Mouse (Mus musculus): ENCODE measurements around the gene Phospho1. TPM values are rescaled to one million over a fixed set of nuclear protein-coding genes. Genes with fewer than 3 reads are reported as not detected.

Gene Phospho1
- polyA plus RNA-seq, 1 experiment, result 17.3 TPM

DNA sequence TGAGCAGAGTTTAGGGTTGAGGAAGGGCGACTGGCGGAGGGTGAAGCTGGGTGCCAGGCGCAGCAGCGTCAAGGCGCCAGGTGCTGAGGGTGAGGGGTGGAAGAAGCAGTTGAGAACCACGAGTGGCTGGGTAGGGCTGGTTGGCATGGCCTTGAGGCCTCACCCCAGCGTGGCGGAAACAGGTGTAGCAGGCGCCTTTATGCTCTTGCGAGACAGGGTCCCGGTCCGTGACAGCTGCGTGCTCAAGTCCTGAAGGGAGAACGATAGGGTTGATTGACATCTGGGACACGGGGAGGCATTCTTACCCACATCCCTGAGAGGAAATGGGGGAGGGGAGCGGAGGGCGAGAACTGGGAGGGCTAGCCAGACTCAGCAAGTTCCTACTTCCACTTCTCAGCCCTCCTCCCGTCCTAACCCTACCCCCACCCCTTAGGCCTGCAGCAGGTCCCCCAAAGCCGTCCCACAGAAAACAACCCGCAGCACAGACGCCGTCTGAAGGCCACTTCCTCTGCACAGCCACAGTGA lies 9.9 kb downstream of the Phospho1 start:
- no peak for DNase-seq (ENCODE audit: low read depth)

DNA sequence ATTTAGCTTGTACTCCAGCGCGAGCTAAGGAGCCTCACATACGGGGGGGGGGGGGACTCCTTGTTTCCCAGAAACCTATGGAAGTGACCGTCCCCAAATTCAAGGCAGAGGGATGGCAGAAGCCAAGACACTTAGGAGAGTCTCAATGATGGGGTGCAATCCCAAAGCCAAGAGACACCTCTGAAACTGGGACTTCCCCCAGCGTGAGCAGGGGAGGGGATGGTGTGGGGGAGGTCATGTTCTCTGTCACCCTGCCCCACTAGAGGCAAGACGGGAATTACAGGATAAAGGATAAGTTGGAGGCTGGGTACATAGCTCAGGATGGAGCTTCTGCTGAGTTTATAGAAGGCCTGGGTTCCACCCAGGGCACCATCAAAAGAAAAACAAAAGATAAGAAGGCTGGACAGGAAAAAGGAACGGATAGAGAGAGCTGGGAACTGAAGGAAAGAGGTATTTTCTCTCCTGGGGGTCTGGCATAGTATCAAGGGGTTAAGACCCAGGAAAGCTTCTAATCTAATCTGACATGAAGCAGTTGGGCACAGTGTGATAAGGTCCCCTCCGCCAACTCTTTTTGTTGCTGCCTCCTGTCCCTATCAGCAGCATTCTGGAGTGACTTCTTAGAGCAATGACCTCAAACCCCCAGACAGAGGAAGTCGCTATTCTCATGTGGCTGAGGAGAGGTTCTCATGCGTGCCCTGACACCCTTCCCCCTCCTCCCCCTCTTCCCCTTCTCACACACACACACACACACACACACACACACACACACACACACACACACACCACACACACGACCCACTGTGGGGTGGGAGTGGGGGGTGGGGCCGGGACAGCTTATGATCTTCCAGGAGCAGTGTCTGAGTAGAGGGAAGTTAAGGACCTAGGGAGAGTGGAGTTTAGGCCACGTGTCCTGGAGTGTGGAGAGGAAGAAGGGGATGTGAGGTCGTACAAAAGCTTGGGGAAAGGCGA lies 10.7 kb downstream of the Phospho1 start:
- DNase-seq (ENCODE audit: low read depth), result no peak

DNA sequence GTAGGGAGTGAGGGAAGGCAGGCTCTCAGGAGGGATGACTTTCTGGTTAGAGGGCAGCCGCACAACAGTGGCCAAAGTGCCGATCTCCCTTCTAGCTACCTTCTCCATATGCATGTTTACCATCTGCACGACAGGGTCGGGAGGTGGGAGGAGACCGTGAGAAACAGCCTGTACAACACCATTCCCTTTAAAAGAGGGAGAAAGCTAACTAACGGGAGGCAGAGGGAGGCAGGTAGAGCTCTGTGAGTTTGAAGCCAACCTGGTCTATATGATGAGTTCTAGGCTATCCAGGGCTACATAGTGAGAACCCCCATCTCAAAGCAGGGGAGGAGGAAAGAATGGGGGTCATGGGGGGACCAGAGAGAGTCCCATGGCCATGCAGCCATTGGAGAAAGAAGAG lies 11.5 kb downstream of the Phospho1 start:
- no peak for DNase-seq (ENCODE audit: low read depth)

DNA sequence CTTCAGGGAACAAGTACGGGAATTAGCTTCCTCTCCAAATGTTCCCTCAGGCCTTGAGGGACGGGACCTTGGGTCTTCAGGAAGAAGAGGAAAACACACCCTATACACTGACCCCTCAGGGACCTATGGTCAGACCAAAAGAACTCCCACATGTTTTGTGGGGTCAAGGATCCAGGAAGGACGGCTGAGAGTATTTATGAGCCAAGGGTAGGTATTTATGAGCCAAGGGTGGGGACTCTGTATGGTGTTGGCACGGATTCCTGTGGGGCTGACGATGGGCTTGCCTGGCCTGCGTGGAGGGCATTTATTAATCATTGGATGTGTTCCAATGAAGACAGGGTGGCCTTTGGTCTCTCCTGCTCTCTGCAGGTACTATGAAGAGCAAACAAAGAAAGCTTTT lies 12.1 kb downstream of the Phospho1 start:
- DNase-seq (ENCODE audit: low read depth), result no peak

DNA sequence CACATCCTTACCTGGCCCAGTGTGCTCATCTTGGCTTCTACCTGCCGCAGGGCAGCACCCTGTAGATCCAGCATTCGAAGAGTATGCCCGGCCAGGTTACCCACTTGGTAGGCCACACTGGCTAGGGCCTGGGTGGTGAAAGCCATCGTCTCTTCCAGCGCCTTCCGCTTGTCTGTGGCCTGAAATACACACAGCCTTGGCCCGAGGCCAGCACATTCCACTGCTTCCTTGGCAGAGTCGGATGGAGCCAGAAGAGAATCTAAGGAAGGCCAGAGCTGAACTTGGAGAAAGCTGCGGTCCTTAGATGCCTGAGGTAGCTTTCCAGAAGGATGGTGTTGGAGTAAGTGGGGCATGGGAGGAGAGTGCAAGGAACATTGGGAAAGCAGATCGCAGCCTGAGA lies 12.8 kb downstream of the Phospho1 start, which contains the start of gene Gngt2:
Gngt2 (plus strand) TSS at position 158 of the 400 bp plus-strand sequence.
- DNase-seq (ENCODE audit: low read depth), result no peak

DNA sequence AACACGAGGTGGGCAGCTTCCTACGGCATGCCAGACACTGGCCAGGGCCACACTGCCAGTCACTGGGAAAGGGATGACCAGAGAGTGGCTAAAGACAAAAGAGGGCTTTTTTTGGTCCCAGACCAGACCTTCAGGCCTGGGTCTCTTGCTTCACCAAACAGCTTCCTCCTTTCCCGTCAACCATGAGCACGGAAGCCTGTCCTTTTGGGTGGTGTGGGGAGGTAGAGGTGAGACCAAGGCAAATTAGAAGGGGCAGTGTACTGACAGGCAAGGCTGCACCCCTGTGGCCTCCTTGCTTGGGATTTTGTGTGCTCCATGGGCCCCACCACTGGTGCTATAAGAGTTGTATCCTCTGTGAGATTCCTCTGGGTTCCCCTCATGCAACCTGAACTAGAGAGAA lies 14.3 kb downstream of the Phospho1 start:
- no peak for DNase-seq (ENCODE audit: low read depth)

DNA sequence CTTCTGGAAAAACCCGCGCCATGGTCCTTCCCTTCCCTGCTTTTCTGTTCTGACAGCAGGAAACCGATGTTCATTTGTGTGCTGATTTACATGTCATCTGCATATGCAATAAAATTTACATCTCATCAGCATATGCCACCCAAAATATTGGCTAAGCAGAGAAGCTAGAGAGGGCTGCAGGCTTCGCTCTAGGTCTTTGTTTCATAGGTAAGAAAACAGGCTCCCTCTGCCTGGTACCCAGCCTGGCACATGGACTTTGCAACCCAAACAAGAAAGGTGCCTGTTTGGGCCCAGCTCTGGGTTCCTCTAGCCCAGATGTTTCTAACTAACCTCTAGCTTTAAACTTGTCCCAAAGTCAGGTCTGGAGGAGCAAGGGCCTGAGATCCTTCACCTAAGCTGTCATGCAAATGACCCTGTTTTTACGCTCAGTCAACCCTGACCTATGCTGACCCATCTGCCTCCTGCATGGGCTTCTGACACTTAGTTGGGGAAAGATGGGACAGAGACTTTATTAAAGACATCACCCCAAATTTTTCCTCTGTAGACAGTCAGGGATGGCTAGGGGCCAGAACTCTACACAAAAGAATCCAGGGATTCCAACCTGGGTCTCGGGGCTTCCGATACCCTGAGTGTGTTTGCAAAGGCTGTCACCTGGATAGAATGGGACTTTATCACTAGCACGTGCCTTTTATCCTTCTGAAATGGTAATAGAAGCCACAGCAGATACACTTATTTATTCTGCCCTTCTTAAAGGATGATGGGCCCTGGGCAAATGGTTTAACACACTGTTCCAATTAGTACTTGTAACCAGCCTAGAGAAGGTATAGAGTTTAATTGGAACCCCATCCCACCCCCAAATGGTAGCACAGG lies 14.9 kb downstream of the Phospho1 start:
- no peak for DNase-seq (ENCODE audit: low read depth)

DNA sequence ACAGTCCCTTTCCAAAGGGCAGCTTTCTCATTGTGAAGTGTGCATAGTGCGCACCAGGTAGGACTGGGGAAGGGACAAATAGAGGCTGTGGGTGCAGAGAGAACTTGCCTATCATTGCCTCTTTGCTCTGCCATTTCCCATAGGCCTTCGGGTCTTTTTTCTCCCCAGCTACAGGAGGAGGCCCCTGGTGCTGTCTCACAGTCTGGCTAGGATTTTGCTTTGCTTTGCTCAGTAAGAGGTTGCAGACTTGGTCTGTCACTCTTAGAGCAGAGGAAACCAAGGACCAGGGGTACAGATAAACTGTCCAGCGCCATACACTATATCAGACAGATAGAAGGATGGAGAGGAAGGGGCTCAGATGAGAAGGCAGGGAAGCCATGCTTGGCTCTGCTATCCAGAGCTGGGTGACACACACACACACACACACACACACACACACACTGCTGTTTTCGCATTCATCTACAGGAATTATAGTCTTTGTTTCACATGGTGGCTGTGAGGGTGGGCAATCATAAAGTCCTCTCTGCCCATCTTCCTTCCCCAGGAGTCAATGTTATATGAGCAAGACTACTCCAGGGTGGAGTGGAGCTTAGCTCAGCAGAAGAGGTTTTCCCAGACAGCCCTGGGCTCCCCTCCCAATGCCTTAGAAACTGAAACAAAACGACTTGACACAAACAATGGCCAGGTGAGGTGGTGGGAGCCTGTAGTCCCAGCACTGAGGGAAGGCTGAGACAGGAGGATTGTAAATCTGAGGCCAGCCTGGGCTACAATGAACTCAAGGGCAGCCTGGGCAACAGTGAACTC lies 16.6 kb downstream of the Phospho1 start:
- DNase-seq (ENCODE audit: low read depth), result no peak

DNA sequence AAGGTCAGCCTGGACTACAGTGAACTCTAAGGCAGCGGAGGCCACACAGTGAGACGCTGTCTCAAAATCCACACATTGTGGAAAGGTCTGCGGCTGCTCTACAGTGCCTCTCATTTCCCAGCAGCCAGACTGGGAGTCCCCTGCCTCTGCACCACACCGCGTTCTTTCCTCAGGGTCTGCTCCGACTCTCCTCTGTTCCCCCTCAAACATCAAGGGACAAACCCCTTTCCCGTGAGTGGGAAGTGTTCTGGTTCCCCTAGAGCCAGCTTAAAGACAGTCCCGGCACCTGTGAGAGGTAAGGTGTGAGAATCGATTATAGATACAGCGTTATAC lies 17.2 kb downstream of the Phospho1 start:
- no peak for DNase-seq (ENCODE audit: low read depth)

DNA sequence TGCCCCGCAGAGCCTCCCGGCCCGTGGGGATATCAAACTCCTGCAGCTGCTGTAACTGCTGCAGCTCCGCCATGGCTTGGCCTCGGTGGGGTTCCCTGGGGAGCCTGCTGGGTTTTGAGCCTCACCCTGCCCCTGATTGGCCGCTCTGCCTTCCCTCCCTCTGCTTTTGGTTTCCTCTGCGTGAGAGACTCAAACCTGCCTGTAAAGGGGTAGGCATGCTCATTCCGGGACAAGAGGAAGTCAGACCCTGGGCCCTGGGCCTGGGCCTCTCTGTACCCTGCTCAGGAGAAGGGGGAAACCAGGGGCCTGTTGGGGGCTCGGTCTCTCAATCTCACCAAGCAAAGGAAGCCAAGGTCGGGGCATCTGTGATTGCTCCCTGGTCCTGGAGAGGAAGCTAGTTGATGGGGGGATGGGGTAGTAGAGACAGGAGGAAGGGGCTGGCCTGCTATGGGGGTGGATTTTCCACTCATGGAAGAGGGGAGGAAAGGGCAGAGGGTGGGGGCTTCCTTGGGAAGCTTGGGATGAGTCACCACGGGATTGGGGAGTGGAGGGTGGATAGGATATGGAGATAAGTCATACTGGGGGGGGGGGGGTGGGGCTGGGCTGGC lies 17.9 kb downstream of the Phospho1 start, which contains the start of gene Abi3:
Abi3 (minus strand) TSS at position 403 of the 608 bp plus-strand sequence.
- DNase-seq (ENCODE audit: low read depth), result no peak

DNA sequence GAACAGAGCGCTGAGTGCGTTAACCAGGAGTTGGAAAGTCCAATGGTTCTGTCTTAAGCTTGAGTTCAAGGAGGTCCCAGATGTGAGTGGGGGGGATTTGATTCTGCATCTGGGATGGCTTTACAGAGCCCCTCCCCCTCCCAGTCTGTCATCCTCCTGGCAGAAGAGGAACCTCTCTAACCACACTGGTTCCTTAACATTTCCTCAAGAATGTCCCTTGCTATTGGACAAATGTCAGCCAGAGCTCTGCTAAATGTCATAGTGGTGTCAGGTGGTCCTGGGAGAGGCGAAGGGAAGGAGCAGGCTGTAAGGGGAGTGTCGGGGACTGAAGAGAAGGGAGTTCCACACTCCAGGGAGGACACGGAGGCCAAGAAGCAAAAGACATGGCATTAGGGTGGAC lies 18.7 kb downstream of the Phospho1 start:
- no peak for DNase-seq (ENCODE audit: low read depth)

DNA sequence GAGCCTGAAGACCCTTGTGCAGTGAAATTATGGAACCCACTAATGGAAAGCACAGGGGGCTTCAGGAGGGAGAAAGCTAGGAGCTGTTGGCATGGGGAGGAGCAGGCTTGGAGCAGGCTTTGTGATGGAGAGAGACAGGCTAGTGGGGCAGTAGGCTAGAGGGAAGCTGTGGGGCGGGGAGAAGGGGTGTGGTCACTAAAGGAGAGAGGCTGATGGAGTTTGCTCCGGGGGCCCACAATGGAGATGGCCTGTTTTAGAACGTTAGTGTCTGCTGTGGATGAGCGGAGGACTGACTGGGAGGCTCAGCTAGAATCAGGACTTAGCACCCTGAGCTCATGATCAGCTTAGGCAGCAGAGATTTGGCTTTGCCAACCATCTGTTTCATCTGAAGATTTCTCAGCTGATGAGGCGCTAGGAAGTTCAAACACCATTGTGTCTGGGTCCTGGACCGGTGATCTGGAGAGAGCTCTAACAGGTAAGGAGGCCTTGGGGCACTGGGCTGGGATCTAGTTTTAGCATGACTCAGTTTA lies 19.2 kb downstream of the Phospho1 start:
- DNase-seq (ENCODE audit: low read depth), result no peak

DNA sequence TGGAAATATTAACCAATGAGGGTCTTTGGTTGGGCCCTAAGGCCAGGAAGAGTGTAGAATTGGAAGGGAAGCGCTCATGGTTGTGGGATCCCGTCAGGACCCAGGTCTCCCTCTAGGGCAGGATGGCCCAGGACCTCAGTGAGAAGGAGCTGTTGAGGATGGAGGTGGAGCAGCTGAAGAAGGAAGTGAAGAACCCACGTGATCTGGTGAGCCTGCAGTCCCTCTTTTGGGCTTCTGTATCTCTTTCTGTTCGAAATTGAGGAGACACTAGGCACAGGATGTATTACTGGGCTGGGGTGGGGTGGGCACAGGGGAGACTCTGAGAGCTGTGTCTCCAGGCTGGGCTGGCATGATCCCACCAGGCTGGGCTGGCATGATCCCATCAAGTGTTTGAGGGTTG lies 20.6 kb downstream of the Phospho1 start:
- no peak for DNase-seq (ENCODE audit: low read depth)

DNA sequence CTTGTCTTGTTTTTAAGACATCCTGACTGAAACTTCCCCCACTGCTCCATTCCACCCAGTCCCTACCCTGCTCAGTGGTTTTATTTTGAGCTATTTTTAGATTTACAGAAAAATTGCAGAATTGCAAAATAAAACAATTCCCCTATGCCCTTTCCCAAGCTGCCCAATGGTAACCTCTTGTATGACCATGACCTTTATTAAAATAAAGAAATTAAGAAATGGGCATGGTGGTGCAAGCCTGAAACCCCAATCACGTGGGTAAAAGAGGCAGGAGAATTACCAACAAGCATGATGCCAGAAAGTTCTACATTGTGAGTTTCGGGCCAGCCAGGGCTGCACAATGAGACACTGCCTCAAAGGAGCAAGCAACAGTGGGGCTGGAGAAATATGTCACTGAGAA lies 26.6 kb downstream of the Phospho1 start:
- DNase-seq (ENCODE audit: low read depth), result no peak

DNA sequence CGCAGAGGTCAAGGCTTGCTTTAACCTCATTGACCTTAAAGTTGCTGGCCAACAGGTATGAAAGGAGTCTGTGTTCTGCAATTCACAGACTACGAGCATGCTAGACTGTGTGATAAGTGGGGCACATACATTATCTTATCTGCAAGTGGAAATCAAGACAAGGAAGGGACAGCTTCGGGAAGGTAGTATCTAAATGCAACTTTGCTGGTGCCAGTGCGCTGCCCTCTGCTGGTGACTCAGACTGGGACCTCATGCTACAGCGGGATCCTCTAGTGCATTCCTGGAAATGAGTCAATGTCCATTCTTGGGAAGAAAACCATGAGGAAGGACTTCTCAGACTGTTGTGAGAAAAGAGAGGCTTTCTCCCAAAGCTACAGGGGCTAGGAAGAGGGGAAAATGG lies 29.4 kb downstream of the Phospho1 start:
- DNase-seq (ENCODE audit: low read depth), result no peak

DNA sequence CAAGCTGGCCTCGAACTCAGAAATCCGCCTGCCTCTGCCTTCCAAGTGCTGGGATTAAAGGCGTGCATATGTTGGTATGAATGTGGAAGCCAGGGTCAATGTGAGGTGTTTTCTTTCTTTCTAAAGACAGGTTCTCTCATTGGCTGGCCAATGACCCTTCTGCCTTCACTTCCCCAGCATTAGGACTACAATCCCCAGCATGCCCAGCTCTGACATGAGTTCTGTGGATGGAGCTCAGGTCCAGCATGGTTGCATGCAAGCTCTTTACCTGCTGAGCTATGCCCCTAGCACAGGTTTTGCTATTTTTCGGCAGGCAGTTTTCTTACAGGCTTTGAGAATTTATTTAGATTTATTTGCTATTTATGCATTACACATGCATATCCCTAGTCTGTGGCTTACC lies 33.0 kb downstream of the Phospho1 start:
- no peak for DNase-seq (ENCODE audit: low read depth)

DNA sequence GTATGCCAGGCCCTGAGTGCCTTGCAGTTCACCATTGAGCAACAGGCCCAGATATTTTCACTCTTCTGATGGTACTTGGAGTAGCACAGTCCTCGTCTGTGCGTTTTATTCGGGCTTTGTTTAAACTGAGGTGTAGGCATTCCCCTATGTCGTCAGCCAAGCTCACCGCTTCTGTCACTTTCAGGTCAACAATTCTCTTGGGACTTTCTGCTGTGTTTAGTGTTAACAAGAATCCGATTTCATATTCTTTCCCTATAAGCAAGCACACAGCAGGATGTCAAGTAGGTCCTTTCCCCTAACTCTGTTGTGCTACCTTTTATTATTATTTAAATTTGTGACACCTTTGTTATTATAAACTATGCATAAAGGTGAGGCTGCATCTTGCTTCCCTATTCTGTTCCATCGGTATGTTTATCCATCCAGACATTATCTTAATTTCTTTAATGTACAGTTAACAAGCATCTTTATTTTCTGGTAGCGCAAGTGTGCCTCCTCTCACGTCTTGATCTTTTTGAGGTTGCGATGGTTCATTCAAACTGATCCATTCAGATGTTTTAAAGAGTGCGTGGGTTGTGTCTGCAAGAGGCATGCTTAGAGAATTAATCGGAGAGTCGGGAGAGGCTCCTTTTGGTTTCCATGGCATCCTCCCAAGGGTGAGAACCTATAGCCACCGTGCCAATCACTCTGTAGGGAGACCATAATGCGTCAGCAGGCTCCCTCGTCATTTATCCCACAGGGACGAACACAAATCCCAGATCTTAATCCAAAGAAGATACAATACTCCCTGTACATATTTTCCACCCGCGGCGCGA lies 33.6 kb downstream of the Phospho1 start:
- DNase-seq (ENCODE audit: low read depth), result no peak

DNA sequence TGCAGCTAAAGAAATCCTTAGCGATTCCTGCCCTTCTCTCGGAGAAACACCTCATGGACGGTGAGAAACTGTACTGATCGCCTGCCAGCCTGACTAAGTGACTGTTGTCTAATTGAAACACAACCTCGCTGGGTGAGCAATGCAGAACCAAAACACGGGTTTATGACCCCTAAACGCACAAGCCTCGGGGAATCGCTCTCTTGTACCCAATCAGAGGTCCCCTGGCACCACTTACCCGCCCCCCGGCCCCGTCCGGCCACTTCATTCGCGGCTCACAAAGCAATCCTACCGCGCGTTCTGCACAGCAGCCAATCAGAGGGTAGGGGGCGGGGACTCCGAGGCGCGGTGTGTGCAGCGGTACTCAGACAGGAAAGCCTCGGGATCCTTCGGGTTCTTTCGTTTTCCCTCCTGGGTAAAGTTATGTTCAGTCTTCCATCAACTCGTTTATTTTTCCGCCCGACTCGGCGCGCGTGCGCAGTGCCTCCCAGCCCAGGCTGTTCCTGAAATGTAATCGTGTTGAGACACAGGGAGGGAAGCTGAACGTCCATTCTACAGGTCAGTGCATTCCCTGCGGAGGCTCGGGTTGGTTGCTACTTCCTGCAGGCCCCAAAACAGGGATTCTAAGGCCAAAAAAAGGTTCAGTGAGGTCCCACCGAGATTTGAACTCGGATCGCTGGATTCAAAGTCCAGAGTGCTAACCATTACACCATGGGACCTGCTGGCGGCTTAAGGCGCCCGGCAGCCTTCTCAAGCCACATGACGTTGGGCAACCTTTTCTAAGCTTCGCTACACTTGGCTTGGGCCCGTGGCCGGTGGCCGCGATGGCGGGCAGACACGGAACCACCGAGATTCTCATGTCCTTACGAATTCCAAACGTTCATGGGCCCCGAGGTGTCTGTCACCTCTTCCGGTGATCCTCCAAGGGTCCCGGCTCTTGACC lies 34.5 kb downstream of the Phospho1 start:
- DNase-seq (ENCODE audit: low read depth), result peak; percentile 80

DNA sequence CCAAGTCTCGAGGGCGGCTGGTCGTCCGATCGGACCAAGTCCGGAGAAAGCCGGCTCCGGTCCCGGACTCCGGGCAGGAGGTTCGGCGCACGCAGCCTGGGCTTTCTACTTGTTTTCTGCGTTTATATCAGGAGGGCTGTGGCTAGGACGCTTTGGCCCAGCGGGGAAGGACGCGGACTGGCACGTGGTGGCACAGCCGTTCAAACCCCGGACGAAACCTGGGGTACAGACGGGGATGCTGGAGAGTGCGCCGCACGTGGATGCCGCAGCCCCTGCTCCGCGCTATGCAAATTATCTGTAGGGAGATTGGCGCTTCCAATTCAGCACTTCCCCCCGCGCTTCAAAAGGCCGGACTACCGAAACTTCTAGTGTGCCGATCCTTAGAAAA lies 35.2 kb downstream of the Phospho1 start:
- DNase-seq (ENCODE audit: low read depth), result peak; percentile 14
